Mouse (Mus musculus) v-Abl transformed pro-B cells (cell line): ENCODE measurements around the gene Stard7.

ENCODE experiments used
- in situ Hi-C, 2 experiments: fragments of 400-800 bp; cut with MboI; formaldehyde crosslinking; loops; one replicate each; pipeline ENCODE4 v1.15.1; 2025; ENCODE audit not compliant: unreplicated experiment in 2 of 2

The Stard7 gene

DNA sequence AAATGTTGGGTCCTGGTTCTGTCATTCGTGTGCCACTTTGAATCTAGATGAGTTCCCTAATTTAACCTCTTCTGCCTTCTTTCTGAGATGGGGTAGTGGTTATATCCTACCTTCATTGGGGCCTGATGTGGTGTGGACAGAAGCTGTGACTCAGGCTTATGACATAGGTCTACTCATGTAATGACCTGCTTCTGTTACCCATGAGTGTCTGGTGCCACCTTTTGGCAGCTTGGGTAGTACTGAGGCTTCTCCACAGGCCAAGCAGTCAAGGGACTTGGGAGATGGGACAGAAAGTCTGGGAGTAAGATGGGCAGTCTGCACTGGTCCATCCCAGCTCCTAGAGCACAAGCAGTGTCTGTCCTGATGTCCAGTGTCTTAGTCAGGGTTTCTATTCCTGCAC, 76.3 kb downstream of the Stard7 start:
- in situ Hi-C loops = loop anchor here (5.0 kb wide), 2 partner anchors 94 to 179 kb away; no protein-coding TSS in a partner anchor

DNA sequence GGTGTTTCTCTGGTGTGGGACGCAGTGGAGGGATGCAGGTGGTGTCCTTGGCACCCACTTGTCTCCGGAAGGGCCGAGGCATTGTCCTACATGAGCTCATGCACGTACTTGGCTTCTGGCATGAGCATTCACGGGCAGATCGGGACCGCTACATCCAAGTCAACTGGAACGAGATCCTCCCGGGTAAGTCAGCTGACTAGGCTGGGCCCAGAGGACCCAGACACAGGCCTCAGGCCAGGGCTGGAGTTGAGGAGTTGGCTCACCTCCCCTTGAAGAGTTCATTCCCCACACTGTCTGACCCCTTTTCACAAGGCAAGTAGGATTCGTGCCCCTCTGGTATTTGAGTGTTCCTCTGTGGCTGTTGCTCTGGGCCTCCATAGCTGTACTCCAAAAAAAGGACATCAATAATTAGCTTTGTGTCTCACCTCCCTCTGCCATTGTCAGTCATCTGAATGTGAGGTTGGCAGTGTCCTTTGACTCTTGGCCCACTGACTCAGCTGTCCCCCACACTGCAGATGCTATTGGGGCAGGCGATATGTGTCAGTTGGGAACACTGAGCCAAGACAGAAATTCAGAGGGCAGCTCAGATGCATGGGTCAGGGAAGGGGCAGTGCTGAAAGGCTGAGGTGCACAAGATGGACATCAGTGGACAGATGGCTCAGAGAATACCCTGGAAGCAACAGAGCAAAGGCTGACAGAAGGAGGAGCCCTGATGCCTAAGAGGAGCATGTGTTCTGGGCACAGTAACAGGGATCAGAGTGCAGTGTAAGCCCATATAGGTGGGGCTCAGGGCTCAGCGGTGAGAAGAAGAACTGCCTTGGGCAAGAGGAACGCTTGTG, 77.3 kb downstream of the Stard7 start:
- in situ Hi-C loops = loop anchor here (5.0 kb wide), 2 partner anchors 95 to 180 kb away; no protein-coding TSS in a partner anchor
